In genomic region chr12:75036694-75037093, GRCm38 (mm10) we compare ENCODE assay signal across 22 mouse cellular contexts.
"Had no signal": no experiment of that assay in that cellular context is flagged by ENCODE, and none has a peak within 500 bp of the region (broad histone marks: within the 10 kb centered on the region; RNA-seq: fewer than 3 reads in every experiment).

No protein-coding gene starts in this region.

- DNase-seq: cerebellum, adult 2 months; cerebellum, adult 8-10 months; cerebellum, adult 9-10 months; cerebellum, adult 9-11 months; cerebellum, postnatal 10 days; cerebellum, postnatal 14 days; cerebellum, postnatal 25 days; cerebellum, postnatal 36 days; embryo, embryonic 11 days; forebrain, postnatal 0 days; gastrocnemius, adult 2 months; gastrocnemius, postnatal 10 days; gastrocnemius, postnatal 14 days; gastrocnemius, postnatal 25 days; gastrocnemius, postnatal 36 days; heart, adult 11 months; heart, adult 18-20 months; heart, adult 2 months had no signal

- ATAC-seq: forebrain, embryonic 13.5 days; forebrain, embryonic 14.5 days; forebrain, embryonic 15.5 days; forebrain, embryonic 16.5 days; forebrain, postnatal 0 days had no signal
